Mouse (Mus musculus): ENCODE results near the gene Col5a1.

Gene Col5a1

DNA sequence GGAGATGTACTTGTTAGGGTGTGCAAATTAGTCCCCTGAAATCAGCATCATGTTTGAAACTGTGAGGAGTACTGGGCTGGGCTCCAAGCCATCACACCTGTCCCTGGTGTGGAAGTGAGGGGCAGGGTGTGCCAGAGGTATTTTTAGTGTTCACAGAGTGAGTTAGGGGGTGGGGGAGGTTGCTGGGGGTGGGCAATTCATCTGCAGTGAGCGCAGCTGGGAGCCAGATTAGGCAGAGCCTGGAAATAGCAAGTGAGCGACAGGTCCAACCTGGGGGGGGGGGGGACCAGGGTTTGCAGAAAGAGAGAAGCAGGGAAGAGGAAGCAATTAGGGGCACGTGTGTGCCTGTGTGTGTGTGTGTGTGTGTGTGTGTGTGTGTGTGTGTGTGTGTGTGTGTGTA is 89.6 kb downstream of the Col5a1 start:
- DNase-seq (ENCODE audit: low read depth) = no peak

DNA sequence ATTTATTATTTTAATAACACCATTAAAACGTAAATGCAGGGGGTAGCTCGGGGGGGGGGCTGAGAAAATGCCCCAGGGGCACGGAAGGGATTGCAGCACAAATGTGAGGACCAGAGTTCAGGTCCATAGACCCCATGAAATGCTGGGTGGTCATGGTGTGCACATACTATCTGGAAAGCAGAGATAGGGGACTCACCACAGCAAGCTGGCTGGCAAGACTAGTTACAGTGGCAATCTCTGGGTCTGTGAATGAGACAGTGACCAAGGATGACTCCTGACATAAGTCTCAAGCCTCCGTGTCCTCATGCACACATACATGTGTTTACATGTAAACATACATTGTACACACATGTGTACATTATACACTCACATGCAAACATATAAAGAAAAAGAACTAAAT is 90.3 kb downstream of the Col5a1 start:
- DNase-seq (ENCODE audit: low read depth) = no peak

DNA sequence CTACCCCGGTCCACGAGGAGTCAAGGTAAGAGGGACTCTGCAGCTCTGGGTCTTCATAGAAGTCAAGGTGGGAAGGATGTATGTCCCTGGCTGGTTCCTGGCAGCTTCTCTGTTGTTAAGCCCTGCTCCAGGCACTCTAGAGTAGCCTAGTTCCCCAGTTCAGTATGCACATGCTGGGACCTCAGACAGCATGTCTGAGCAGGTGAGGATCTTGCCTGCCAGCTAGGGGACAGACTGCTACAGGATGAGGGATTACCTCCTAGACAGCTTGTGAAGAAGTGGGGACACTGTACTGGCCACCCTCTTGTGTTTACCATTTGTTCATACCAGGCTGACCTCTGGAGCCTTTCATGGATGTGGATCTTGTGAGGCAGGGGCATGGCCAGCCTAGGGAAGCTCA is 94.8 kb downstream of the Col5a1 start:
- DNase-seq (ENCODE audit: low read depth) = no peak

DNA sequence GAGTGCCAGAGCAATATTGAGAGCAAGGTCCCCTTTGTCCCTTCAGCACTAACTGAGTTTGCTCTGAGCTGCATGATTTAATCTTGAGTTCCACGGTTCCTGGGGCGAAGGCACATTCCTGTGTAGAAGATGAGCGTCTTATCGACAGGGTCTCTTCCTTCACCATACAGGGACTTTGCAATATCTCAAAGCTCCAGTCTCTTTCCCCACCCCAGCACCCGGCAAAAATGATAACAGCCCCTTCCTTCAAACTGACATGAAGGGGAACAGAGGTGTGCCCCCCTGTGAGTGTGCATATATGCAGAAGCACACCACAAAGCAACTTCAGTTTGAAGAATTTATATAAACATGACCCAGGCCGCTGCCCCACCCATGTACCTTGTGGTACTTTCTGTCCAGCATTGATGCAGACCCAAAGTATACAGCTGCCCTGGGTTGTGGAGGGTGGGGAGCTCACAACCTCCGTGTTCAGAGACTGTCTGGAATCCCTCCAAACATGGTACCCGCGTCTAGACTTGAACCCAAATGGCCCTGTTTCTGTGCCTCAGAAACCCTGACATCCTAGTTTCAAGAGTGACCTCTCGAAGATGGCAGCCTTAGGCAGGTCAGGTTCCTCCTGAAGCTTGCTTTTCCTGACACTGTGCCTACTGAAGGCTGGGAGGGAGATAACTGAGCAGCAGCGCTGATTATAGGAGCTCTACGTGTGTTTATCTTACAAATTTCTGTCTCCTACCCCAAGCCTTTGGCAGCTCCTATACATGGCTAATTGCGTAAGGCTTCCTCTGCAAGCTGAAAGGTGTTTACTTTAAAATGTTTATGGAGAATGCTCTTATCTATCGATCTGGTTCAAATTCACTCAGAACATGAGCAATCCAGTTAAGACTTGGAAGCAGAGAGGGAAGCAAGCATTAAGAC is 95.7 kb downstream of the Col5a1 start:
- no peak for DNase-seq (ENCODE audit: low read depth)

DNA sequence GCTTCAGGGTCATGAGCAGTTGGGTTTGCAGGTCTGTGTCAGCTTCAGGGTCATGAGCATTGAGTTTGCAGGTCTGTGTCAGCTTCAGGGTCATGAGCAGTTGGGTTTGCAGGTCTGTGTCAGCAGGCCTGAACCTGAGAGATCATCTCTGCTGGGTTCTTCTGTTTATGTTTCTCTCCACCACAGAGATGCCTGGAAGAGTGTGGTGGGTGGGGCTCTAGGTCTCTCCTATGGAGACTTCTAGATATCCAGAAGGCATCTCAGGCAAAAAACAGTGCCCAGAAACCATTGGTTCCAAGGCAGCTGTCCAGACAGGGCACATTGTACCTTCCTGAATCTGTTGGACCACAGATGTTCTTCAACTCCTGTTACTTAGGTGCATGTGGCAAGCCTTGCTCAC is 96.9 kb downstream of the Col5a1 start:
- DNase-seq (ENCODE audit: low read depth) = no peak

DNA sequence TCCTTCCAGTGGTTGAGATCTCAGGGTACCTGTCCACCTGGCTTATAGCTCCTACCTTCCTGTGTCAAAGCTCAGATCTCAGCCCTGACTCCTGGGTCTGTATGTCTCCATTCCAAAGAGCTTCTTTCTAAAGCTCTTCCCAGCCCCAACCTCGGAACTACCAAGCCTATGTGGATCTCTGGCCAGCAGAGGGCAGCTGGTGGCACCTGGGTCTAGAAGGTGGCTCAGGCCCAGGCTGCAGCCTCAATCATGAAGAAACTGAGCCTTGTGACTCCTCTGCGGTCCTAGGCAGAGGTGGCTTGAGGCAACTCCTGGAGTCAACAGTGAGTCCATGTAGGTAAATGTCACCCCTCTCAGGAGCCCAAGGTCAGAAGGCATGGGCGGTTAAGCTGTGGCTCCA is 97.7 kb downstream of the Col5a1 start:
- DNase-seq (ENCODE audit: low read depth) = no peak

DNA sequence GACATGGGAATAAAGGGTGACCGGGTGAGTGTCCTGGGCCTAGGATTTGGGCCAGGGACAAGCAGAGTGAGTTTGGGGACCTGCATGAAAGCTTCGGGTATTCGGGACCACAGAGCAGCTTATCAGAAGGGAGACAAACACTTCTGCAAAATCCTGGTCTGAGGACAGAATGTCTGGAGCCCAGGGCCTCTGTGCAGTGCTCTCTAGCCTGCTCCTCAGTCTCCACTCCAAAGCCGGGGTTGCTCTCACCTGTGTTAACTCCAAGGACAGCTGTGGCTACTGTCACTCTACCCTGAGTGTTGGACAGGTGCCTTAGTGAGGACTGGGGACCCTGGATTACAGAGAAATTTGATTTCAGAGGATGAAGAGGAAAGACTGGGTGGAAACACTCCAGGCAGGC is 100.5 kb downstream of the Col5a1 start:
- no peak for DNase-seq (ENCODE audit: low read depth)

DNA sequence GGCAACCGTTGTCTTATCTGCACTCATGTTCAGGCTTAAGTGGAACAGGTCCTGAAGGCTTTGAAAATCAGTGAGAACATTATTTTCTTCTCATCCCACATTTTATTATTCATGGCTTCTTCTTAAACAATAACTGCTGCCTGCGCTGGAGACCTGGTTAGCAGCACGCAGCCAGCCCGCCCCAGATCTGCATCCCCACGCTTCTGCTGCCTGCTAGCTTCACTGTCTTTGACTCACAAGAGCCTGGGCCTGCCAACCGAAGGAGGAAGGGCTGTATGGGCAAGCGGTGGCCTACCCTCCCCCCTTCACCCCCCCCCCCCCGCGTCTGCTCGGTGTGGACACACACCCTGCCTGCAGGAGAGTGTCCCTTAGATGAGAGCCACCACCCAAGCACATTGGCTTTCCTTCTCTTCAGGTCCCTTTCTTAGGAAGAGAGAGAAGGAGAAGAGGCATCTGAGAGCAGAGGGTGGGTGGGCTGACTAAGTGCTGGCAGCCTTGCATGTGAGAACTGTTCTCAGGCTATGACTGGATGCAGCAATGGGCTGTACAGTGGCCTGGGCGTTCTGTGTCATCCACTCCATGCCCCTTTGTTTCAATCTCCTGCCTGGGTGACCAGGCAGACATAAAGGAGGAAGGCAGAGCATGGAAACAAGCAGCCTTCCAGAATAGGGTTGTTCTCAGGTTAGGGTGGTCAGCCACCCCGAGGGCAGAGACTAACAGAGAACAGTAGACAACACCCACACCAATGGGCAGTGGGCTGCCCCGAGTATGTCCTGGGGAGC is 104.4 kb downstream of the Col5a1 start:
- DNase-seq (ENCODE audit: low read depth) = no peak

DNA sequence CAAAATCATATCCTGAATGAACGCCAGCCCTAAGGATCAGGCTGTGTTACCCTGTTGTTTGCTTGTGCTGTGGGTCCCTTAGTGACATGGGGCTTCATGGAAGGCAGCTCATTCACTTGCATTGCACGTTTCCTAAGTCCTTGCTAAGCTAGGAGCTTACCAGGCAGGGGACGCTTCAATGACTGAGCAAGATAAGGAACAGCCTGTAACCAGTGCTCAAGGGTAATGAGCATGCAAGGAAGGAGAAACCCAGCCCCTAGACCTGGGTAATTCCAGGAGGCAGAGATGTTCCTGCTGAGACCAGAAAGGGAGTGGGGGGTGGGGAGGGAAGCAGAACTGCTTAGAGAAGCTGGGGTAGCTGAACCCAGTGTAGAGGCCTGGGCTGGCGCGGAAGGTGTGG is 107.2 kb downstream of the Col5a1 start:
- no peak for DNase-seq (ENCODE audit: low read depth)

DNA sequence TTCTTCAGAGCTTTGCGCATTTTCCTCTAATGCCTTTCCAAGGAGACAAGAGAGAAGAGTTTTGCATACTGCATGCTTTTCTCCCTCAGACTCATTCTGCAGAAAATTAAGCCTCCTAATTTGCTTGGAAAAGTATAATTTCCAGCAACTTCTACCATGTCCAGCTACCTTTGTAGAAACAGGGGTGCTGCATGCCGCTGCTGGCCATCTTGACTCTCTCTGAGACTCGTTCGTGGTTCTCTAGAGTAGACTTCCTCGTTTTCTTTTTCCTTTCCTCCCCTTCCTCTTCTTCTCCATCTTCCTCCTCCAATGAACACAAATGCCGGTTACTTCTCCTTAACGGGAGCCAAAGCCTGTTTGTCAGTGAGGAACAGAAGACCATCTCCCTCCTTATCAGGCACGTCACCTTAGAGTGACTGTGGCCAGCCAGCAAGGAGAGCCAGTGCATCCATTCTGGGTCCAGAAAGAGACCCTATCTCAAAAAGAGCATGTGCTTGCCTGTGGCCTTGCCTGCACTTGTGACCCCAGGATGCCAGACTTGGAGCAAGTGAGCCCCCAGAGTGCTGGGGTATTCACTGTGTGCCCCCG is 113.9 kb downstream of the Col5a1 start:
- no peak for DNase-seq (ENCODE audit: low read depth)

DNA sequence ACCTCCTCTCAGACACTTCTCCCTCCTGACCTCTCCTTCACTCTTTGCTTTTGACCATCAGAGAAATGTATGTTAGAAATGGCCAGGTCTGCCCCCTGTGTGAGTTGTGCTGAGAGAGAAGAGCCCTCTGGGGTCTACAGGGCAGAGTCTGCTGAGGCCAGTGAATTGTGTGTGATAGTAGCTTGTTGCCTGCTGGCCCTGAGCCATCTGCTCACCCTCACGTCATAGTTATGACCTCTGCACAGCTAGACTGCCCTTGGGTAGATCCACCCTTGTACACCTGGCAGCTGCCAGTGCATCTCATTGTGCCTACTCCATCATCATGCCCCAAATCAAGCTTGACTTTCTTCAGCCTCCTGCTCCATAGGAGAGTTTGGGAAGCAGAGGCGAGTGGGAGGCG is 114.4 kb downstream of the Col5a1 start:
- no peak for DNase-seq (ENCODE audit: low read depth)

DNA sequence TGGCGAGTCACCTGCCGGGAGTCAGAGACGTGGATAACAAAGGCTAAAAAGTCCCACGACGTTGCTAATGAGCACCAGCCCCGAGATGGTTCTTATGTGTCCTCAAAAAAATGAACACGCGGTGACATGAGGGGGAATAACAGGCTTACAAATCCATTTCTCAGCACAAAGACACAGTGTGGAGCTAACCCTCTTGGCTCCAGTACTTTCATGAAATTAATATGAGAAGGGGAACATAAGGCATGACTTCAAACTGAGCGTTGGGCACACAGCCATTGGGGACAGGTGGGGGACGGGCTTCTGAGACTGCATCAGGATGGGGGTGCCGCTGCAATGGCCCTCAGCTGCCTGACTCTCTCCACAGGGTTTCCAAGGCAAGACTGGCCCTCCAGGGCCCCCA is 115.0 kb downstream of the Col5a1 start:
- no peak for DNase-seq (ENCODE audit: low read depth)

DNA sequence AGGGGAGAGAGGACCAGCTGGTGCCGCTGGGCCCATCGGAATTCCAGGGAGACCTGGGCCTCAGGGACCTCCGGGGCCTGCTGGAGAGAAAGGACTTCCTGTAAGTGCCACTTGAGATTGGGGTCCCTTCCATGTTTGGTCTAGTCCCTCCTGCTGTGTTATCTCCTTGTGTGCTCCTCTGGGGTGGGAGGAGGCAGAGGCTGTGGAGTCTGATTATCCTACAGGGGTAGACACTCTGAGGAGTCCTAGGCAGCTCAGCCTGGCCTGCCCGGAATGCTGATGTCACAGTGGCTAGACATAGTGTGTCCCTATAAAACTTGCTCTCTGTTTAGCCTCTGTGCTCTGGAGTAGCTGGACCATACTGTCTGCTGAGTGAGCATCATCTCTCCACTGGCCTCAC is 119.0 kb downstream of the Col5a1 start:
- no peak for DNase-seq (ENCODE audit: low read depth)

DNA sequence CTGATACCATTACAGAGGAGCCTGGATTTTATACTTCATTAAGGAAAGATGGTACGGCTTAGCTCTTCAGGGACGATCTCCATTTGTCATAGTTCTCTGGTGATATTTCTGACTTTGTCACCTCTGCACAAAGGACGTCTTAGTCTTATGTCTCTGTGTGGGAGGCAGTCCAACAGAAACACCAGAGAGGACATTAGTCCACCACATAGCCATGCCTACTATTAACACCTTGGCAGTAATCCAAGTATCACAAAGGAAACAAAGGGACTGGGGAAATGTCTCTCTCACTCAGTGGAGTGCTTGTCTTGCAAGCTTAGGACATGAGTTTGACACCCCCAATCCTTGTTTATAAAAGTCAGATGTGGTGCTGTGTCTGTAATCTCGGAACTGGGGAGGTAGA is 122.0 kb downstream of the Col5a1 start:
- DNase-seq (ENCODE audit: low read depth) = no peak

DNA sequence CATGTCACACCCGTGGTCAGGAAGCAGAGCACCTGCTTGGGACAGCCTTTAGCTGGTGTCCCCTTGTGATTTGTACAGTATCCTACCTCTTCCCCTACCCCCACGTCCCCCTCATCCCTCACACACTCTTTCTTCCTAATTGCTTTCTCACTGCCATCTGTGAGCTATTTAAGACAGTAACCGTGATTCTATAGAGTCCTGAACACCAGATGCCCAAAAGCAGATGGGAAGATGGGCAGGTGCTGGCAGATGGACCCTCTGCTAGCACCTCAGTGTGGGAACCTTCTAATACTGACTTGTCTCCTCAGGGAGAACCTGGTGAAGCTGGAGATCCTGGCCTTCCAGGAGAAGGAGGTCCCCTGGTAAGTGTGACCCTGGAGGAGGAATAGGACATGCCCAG is 126.1 kb downstream of the Col5a1 start:
- no peak for DNase-seq (ENCODE audit: low read depth)

DNA sequence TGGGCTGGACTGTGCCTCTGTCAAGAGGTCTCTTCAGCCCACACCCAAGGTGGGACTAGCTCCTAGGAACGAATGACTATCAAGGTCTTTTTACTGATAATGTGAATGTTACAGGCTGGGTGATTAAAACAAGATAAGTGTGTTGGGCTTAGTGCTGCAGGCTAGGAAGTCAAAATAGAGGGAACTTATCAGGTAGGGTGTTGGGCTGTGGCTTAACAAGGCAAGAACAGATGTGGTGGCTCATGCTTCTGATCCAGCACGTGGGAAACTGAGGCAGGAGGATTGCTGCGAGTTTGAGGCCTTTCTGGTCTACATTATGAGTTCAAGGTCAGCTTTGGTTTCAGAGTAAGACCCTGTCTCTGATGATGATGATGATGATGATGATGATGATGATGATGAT is 128.6 kb downstream of the Col5a1 start:
- DNase-seq (ENCODE audit: low read depth) = no peak

DNA sequence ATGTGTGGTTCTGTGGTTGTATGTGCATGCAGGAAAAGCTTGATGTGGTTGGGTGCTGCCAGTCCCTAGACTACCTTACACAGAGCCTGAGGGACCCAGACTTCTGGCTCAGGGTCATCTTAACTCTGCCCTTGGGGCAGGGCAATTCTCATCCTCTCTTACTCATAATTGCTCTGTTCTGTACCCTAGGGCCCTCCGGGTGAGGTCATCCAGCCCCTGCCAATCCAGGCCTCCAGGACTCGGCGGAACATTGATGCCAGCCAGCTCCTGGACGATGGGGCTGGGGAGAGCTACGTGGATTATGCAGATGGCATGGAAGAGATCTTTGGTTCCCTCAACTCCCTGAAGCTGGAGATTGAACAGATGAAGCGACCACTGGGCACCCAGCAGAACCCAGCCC is 138.2 kb downstream of the Col5a1 start:
- no peak for DNase-seq (ENCODE audit: low read depth)

DNA sequence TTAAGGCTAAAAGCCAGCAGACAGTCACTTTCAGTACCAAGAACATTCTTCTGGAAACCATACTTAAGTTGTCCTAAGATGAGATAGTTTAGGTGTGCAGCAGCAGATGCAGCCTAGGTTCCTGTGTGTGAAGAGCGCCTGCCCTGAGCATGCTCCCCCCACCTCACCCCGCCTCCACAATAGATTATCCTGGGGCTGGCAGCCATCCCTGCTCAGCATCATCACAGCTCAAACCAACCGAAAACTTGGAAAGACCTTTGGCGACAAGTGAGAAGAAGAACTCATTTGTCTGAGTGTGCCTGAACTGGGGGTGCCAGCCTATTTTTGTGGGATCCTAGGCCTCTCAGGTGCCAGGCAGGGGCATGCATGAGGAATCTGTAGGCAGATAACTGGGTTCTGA is 139.6 kb downstream of the Col5a1 start:
- DNase-seq (ENCODE audit: low read depth) = no peak

DNA sequence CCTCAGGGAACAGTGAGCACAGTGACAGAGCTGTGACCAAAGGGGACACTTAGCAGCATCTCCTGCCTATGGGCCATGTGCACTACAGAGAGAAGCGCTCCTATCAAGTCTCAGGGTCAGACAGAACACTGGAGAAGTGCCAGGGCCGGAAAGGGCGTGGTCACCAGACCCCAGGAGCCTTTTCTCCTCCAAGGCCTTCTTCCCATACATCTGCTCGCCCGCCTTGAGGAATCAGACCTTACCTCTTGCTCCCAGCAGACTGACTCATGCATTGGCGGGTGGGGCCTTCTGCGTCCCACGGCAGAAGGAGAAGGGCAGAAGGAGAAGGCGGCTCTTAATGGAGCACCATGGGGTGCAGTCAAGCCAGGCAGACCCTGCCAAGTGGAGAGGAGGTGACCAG is 145.6 kb downstream of the Col5a1 start:
- DNase-seq (ENCODE audit: low read depth) = no peak

DNA sequence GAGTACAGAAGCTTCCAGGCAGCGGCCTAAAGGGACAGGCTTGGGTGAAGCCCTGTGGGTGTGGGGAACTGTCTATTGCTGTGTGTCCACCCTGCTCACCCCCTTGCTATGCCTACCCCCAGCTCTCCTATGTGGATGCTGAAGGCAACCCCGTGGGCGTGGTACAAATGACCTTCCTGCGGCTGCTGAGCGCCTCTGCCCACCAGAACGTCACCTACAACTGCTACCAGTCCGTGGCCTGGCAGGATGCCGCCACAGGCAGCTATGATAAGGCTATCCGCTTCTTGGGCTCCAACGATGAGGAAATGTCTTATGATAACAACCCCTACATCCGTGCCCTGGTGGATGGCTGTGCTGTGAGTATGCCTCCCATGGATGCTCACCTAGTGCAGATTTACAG is 146.2 kb downstream of the Col5a1 start:
- no peak for DNase-seq (ENCODE audit: low read depth)

DNA sequence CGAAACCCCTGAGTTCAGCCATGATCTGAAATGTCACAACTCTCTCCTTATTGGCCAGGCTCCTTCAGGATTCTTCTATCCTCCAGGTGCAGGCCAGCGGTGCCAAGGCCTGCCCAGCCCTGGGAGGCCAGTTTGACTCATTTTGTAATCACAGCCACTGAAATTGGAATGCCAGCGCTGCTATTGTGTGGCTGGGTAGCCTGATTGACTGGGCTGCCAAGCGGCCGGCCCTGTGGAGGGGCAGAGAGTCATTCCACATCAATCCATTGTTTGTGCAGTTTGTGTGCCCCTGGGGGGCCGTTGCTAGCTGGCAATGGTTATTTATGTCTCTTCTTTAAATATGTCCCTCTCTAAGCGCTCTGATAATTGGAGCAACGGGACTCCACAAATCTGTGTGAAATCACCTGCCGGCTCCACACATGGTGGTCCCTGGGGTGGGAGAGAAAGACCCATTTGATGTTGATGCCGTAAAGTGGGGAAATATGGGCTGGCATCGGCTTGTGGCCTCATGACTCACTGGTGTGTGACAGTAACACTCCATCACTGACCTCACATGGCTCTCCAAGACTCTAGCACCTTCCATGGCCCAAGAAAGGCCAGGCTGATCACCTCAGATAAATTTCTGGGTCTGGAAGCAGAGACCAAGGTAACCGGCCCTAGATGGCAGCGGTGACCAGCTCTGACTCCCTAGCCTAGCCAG is 147.9 kb downstream of the Col5a1 start:
- no peak for DNase-seq (ENCODE audit: low read depth)

DNA sequence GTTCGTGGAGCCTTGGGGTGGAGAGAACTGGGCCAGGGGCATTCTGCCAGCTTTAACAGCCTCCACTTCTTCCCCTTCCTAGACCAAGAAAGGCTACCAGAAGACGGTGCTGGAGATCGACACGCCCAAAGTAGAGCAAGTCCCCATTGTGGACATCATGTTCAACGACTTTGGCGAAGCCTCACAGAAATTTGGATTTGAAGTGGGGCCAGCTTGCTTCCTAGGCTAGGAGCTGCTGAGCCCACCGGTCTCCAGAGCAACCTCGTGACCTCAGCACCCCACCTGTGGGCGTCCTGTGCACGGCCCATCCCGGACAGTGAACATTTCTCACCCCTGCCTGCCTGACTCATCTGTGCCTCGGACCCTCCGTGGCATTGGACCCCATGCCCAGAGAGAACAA is 150.6 kb downstream of the Col5a1 start:
- no peak for DNase-seq (ENCODE audit: low read depth)

Measured in c-Kit-positive CD71-negative TER-119-negative erythroid progenitor cells, embryonic 14.5 days (primary cell).